8 mouse cellular contexts compared by ENCODE assay signal in the genomic region with DNA sequence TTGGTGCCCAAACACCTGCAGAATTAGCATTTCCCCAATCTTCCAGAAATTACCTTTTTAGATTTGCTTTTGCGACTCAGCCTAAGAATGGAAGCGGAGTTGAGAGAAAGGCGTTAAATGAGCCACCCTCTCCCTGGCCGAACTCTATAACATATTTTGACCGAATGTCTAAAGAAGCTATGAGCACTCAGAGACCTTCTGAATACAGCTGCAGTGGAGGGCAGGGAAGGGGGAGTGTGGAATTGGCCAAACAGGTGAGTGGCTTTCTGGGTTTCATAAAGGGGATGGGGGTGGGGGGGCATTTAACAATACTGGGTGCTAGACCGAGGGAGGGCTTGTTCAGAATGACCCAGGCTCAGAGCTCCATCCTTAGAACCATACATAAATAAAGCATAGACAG. TPM values are rescaled to one million over a fixed set of nuclear protein-coding genes. Genes with fewer than 3 reads are reported as not detected.
DNase-seq lines count a peak whose midpoint lies in the region; ATAC-seq and TF ChIP-seq lines count a peak whose summit lies in the region.

No protein-coding gene starts in this region.

- TF ChIP-seq POLR2A in bone marrow macrophage, adult 2 months (IDR thresholded peaks at IDR 0.05; ENCODE audit: borderline replicate concordance, low read depth, low read length) = no peak

- 12% methylated on average over 6 of the region's 6 CpGs for WGBS in heart, embryonic 14.5 days
- WGBS in hindbrain, embryonic 13.5 days = 8% methylated on average over 6 of the region's 6 CpGs
- WGBS in midbrain, embryonic 11.5 days = 5% methylated on average over 6 of the region's 6 CpGs

- H3K4me2 ChIP-seq in heart, embryonic 14.5 days (ENCODE audit: low read length) = peak overlapping the region; percentile 82
- H3K4me2 ChIP-seq in hindbrain, embryonic 13.5 days = peak overlapping the region; percentile 94
- H3K4me2 ChIP-seq in midbrain, embryonic 11.5 days = peak overlapping the region; percentile 95

- H3K9me3 ChIP-seq in heart, embryonic 14.5 days (ENCODE audit: control insufficient read depth, low read length) = no peaks in the 10 kb centered on the region
- no peaks in the 10 kb centered on the region for H3K9me3 ChIP-seq in hindbrain, embryonic 13.5 days
- no peaks in the 10 kb centered on the region for H3K9me3 ChIP-seq in midbrain, embryonic 11.5 days (ENCODE audit: control insufficient read depth, low read length)

- peaks cover 29 to 53% of the 10 kb centered on the region in 2 experiments for H3K4me1 ChIP-seq in heart, embryonic 14.5 days (ENCODE audit: control insufficient read depth in 2 of 2, insufficient read depth in 2 of 2, low read length in 2 of 2)
- H3K4me1 ChIP-seq in bone marrow macrophage, adult 2 months (ENCODE audit: control insufficient read depth, insufficient read depth, low read length) = peaks cover 39% of the 10 kb centered on the region
- H3K4me1 ChIP-seq in hindbrain, embryonic 13.5 days (replicated peaks) = peaks cover 61% of the 10 kb centered on the region
- peaks cover 57% of the 10 kb centered on the region for H3K4me1 ChIP-seq in midbrain, embryonic 11.5 days (ENCODE audit: control insufficient read depth, insufficient read depth, low read length)

- peak overlapping the region; percentile 70 for H3K9ac ChIP-seq in heart, embryonic 14.5 days (ENCODE audit: low read length)
- H3K9ac ChIP-seq in hindbrain, embryonic 13.5 days = peak overlapping the region; percentile 100
- H3K9ac ChIP-seq in midbrain, embryonic 11.5 days (ENCODE audit: low read length) = peak overlapping the region; percentile 49

- H3K36me3 ChIP-seq in heart, embryonic 14.5 days (ENCODE audit: control insufficient read depth, insufficient read depth, low read length) = peaks cover 17% of the 10 kb centered on the region
- peaks cover 5% of the 10 kb centered on the region for H3K36me3 ChIP-seq in hindbrain, embryonic 13.5 days
- H3K36me3 ChIP-seq in midbrain, embryonic 11.5 days (ENCODE audit: control insufficient read depth, insufficient read depth, low read length) = no peaks in the 10 kb centered on the region

- intact Hi-C loops in heart, postnatal 10 days (cut with DNase I) = loop anchor here (2.0 kb wide), 1 partner anchor 87 kb away; no protein-coding TSS in a partner anchor

- H3K27ac ChIP-seq in heart, embryonic 14.5 days (replicated peaks in 1 of 2; ENCODE audit: control insufficient read depth in 1 of 2, insufficient read depth in 1 of 2, low read depth in 2 of 2, low read length in 2 of 2) = peak overlapping the region; percentile 79 to 100
- H3K27ac ChIP-seq in bone marrow macrophage, adult 2 months (ENCODE audit: insufficient read depth, low read depth, low read length) = peak overlapping the region; percentile 58; the same call in 1 of the 2 replicates
- peak overlapping the region; percentile 100 for H3K27ac ChIP-seq in hindbrain, embryonic 13.5 days
- H3K27ac ChIP-seq in midbrain, embryonic 11.5 days (ENCODE audit: low read depth, low read length) = peak overlapping the region; percentile 40

- no peak for ATAC-seq in heart, embryonic 14.5 days (ENCODE audit: insufficient number of reproducible peaks, insufficient read depth, low FRiP score, low read depth)
- ATAC-seq in hindbrain, embryonic 13.5 days (ENCODE audit: low FRiP score) = no peak
- ATAC-seq in midbrain, embryonic 11.5 days (ENCODE audit: low FRiP score) = no peak

- no peak for TF ChIP-seq CTCF in bone marrow macrophage, adult 2 months (IDR thresholded peaks at IDR 0.05; ENCODE audit: low read depth, low read length)

- no peaks in the 10 kb centered on the region for H3K27me3 ChIP-seq in heart, embryonic 14.5 days (ENCODE audit: control insufficient read depth, insufficient read depth, low read length)
- no peaks in the 10 kb centered on the region for H3K27me3 ChIP-seq in hindbrain, embryonic 13.5 days
- H3K27me3 ChIP-seq in midbrain, embryonic 11.5 days (ENCODE audit: control insufficient read depth, insufficient read depth, low read length) = no peaks in the 10 kb centered on the region

- peak overlapping the region; percentile 29 to 85; a peak in 3 of 4 replicates for H3K4me3 ChIP-seq in heart, embryonic 14.5 days (ENCODE audit: control insufficient read depth in 1 of 2, insufficient read depth in 1 of 2, low read depth in 1 of 2, low read length in 2 of 2)
- H3K4me3 ChIP-seq in bone marrow macrophage, adult 2 months (ENCODE audit: insufficient read depth, low read length) = peak overlapping the region; percentile 52
- peak overlapping the region; percentile 99 for H3K4me3 ChIP-seq in hindbrain, embryonic 13.5 days
- peak overlapping the region; percentile 91 for H3K4me3 ChIP-seq in midbrain, embryonic 11.5 days (ENCODE audit: low read depth, low read length)

- DNase-seq in heart, postnatal 10 days = no peak
- no peak for DNase-seq in midbrain, embryonic 11.5 days (ENCODE audit: low spot score, missing footprints)
- no peak for DNase-seq in layer of hippocampus, postnatal 25 days (ENCODE audit: extremely low spot score in 1 of 2, low spot score in 1 of 2)
- DNase-seq in urinary bladder, postnatal 25 days (ENCODE audit: low spot score) = no peak
- DNase-seq in frontal cortex, postnatal 36 days (ENCODE audit: low spot score in 2 of 2) = no peak

RNA-seq across cellular contexts. Expression of a gene that starts 0.7 kb away (rescaled TPM):
- polyA plus RNA-seq in heart, embryonic 14.5 days (2014; fragmentation: Nextera tagmentation; extraction: Ambion mirVana) = 32.8 and 36.1 TPM in 2 replicates
- 10 to 100 TPM; 60.3 to 67.5 TPM for total RNA-seq in heart, postnatal 10 days (2021)
- polyA plus RNA-seq in bone marrow macrophage, adult 2 months (2012; ENCODE audit: insufficient read depth, insufficient read length, missing spikeins) = 11.4 and 12.0 TPM in 2 replicates
- 66.4 and 70.0 TPM in 2 replicates for polyA plus RNA-seq in hindbrain, embryonic 13.5 days (2015; fragmentation: Nextera tagmentation; extraction: Ambion mirVana)
- 24.4 and 26.4 TPM in 2 replicates for polyA plus RNA-seq in midbrain, embryonic 11.5 days (2014; fragmentation: Nextera tagmentation; extraction: Ambion mirVana)
- 10 to 100 TPM; 68.0 to 70.8 TPM for total RNA-seq in layer of hippocampus, postnatal 25 days (2021)

Comparison
In these comparisons a context has a peak if more than half of its experiments do, and no peak if none do; other contexts are left out.
1. H3K27ac ChIP-seq: peak in every context shown above with its lines; median percentile 100 in hindbrain, embryonic 13.5 days; 90 in heart, embryonic 14.5 days; 58 in bone marrow macrophage, adult 2 months; 40 in midbrain, embryonic 11.5 days.
2. H3K9ac ChIP-seq: peak in every context shown above with its lines; median percentile 100 in hindbrain, embryonic 13.5 days; 70 in heart, embryonic 14.5 days; 49 in midbrain, embryonic 11.5 days.